Mouse (Mus musculus) adrenal gland, adult (tissue): ENCODE data around the gene Ttc9.

Experiments
- DNase-seq, 2 experiments: peaks; one replicate each; pipeline ENCODE4 v3.0.0; 2022 to 2023; ENCODE audit warnings: low spot score in 1 of 2; ENCODE audit not compliant: inconsistent age in 2 of 2

The Ttc9 gene

DNA sequence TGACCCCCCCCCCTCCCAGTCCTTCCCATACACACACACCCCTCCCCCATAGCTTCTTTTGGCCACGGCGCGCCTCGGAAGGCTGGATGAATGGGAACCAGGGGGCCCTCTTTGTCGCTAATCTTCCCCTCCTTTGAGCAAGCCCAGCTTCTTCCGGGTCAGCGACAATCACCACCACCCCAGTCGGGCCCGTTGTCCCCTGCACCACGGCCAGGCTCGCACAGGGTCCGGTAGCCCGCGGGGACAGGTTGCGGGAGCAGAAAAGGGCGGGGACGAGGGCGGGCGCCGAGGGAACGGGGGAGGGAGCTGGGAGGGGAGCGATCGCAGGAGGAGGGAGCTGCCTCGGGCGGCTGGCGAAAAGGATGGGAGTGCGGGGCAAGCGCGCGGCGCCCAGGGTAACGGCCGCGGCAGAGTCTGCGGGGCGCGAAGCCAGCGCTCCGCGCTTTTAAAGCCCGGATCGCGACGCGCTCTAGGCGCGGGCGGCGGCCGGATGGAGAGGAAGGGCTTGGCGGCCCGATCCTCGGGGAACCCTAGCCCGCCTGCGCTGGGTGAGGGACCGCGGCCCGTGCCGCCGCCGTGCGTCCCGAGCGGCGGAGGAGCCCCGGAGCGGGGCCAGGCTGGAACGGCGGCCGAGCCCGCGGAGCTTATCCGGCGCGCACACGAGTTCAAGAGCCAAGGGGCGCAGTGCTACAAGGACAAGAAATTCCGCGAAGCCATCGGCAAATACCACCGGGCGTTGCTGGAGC lies at the start of gene Ttc9:
Gene Ttc9 (plus strand): TSS at position 335 of the 746 bp plus-strand sequence.
- DNase-seq, result peak; percentile 35 to 80

DNA sequence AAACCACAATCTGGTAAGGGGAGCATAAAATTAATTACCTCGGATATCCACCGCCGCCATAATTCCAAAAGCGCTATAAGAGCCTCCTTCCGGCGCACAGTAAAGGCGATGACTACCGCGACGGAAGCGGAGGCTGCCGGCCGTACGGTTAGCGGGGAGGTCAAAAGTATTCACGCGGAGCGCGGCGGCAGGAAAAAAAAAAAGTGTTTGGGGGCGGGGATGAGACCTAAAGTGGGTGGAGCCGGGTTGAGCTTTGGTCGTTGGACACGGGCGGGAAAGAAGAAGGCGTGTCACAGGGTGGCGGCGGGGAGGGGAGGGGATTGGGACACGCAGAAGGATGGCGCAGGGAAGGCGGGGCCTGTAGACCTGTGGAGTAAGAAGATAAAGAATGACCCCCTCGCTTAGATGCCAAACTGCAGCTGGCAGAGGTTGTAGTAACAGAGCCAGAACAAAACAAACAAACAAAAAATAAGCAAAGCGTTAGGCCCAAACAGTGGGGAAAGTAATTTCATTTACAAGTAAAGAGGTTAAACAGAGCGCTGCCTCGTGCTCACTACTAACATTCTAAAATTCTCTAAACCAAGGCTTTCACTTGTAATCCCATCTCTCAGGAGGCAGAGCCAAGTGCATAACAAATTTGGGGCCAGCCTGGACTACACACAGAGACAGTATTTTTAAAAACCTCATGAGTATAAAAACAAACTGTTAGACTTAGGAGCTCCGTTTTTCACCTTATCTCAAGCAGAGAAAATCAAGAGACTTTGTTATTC lies 36.0 kb upstream of the Ttc9 start, which contains the start of gene Med6:
Gene Med6 (minus strand): TSS at position 107 of the 770 bp plus-strand sequence.
- DNase-seq, result peak; percentile 96 to 98

DNA sequence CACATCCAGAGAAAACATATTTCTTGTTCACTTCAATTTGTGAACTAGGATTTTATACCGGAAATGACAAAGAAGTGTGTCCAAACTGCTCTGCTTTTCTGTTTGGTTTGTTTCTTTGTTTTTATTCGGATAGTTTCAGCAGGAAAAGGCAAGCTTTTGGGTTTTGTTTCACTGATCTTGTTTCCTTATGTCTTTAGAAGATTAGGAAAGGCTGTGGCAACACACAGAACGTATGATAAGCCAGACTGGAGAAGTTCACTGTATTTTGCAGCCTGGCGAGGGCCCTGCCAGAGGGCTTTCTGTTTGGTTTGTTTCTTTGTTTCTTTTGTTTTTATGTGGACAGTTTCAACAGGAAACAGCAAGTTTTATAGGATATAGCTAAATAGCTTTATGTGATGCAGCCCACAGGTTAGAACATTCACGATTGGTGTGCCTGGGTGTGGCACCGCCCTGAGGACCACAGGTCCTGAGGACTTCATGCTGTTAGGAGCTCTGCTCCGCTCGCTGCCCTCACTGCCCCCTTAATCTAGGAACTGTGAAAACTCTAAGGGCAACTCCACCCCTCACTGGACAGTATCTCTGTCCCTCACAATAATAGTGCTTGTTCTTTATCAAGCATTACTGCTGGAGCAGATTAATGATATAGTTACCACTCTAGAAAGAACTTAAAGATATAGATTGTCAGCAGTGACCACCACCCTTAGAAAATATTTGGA lies 34.3 kb upstream of the Ttc9 start:
- DNase-seq, result no peak

DNA sequence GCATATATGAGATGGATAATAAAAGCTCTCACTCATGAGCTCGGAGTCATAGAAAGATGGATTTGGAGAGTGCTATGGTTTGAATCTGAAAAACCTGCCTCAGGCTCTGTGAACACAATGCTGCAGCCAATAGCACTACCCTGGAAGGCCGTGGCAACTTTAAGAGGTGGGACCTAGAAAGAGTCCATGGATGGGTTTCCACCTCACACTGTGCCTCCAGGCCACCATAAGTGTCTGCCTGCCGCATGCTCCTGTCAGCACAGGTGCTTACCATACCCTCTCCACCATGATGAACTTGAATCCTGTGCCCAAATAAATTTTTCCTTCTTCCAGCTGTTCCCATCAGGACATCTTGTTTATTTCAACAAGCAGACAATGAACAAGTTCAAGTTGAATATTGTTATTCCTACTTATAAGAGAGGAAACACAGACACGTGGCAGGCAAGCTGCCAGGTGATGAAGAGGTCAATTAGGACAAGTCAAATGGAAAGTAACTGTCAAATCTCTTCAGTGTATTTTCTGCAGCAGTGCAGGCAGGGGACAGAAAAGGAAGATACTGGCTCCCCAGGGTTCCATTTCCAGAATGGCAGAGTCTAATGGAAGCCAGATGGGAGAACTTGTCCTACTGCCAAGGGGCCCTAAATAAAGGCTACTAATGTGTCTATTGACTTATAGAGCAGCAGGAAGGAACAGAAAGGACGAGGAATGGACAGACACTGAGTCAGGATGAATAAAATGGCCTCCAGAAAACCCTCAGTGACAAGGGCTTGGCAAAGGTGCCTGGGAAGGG lies 25.9 kb upstream of the Ttc9 start:
- no peak for DNase-seq

DNA sequence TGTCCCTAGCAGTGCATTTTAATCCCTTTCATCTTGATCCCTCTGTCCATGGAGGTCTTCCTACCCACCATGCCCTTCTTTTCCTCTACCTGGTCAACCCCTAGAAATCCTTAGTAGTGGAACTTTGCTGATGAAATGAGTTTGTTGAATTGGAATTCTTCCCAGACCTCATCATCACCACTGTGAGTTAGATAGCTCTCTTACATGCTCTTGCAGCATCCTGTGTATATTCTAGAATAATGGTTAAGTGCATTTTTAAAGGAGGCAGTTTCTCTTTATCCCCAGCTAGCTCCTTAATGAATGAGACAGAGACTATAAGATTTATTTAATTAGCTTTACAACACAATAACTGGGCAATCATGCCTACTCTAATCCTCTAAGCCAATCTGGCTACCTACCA lies 21.6 kb upstream of the Ttc9 start:
- no peak for DNase-seq

DNA sequence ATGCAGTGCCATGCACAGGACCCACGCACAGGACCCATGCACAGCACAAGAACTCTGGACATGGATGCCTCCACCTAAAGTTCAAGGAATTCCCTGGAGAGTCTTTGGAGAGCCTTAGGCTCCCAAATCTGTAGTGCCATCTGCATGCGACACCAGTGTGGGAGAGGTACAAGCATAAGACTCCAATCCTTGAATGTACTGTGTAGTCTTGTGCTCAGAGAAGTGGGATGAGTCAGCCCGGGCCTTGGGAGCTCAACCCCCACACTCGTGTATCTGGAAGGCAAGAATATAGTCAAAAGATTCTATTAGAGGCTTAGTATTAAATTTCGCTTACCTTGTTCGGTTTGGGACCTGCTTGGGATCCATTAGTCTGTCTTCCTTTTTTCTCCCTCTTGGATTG lies 15.2 kb upstream of the Ttc9 start:
- DNase-seq, result no peak

DNA sequence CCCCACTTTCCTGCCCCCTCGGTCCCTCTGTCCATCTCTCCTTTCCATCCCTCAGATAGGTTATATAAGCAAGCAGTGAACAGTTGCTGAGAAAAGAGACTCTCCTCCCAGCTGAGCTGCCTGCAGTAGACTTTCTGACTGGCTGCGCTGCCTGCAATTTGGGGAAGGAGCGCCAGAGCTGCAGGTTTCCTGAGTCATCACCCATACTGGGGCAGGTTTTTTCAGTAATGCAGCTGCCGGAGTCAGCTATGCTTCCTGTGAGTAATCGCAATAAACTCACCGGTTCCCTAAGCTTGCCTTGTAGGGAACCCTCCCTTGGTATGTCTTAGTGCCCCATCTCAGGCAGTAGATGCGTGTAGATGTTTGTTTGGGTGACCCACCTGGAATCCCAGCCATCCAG lies 14.1 kb upstream of the Ttc9 start:
- DNase-seq, result no peak

DNA sequence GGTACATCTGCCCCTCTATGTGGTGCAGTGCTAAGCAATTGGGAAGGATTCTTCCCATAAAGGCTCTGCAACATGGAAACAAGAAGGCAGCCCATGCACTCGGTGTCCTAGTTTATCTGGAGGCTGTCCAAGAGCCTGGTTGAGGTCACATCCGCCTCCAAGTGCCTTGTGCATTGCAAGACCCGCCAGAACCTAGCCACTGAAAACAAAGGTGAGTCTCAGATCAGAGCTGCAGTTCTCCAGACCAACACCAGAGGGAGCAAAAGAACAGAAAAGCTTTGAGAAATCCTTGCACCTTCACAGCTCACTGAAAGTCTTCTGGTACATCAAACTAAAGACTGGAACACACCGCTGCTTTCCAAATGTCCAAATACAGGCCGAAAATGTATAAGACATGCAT lies 11.7 kb upstream of the Ttc9 start:
- peak; percentile 71 to 91 for DNase-seq

DNA sequence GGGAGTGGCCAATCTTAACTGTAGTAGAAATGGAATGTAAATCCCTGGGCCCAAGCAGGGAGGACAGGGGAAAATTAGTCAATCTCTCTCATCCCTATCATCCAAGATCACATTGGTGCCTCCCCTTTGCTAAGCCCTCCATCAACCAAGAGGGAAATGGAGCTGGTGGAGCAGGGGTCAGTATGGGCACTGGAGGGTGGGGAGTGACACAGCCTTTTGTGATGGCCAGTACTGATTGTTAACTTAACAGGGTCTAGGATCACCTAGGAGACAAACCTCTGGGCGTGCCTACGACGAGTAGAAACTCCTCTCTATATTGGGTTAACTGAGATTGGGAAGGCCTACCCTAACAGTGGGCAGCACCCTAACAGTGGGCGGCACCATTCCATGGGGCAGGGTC lies 7.7 kb upstream of the Ttc9 start:
- no peak for DNase-seq

DNA sequence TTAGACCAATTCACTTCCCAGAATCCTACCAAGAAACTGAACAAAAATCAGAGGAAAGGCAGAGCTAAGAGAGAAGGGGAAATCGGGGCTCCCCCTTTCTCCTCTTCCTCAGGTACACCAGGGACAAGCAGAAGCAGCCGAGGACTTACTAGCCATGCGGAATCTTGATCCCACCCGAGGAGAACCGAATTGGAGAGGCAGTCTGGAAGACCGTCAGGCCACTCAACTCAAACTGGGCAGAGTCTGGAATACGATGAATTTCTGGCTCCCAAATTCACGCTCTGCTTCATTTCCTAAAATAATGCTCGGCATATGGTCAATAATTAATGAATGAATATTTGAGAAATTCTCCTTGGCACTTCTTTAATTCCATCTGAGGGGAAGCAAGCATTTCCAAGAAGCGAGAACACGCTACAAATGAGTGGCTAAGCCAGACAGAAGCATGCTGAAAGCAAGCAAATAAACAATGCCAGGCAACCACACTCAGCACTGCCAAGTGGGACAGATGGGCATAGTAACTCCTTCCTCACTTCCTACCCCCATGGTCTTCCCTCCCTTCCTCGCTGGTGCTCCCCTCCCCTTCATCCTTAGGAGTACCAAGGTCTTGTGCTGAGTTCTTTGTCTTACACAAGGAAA lies 4.7 kb upstream of the Ttc9 start:
- DNase-seq, result no peak

DNA sequence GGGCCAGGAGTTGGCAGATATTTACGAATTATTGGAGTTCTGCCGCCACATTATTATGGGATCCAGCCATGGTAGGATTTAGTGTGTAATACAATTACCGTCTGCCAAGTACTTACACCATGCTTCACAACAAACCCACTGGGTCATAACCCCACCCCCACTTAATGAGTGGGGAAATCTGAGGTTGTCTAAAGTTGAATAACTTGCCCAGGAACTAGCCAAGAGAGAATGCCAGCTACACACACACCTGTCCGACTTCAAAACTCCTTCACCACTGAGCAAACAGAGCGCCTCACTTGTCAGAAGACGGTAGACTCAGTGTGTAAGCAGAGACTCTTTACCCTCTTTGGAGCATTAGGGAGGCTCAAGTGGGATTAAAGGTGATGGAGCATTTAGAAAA lies 3.6 kb upstream of the Ttc9 start:
- no peak for DNase-seq

DNA sequence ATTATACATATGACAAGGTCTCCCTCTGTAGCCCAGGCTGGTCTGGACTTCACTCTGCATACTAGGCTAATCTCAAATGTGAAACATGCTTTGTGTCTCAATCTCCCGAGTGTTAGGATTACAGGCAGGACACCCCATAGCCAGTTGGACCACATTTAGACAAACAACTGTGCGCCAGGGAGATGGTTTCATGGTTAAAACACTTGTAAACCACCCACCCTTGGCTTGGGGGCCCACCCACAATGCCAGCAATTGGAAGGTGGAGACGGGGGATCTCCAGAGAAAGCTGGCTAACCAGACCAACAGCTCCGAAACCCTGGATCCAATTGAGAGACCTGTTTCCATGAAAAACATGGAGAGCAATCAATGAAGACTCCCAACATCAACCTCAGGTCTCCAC lies 3.0 kb upstream of the Ttc9 start:
- DNase-seq, result no peak

DNA sequence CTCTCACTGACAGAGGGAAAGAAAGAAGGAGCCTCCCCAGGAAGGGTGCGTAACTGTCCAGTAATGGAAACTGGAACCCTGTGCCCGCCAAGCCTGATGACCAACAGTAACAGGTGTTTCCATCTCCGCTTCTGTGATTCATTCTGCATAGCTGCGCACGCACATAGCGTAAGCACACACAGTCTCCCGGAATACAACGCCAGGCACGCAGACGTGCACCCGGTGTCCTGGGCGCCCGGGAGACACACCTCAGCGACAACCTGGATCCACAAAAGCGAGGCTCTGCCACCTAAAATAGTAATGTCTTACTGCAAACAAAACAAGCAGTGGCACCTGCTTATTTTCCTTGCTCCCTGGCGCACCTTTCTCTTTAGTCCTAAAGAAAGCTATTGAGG lies 532 bp upstream of the Ttc9 start:
- peak; percentile 13 to 54 for DNase-seq

DNA sequence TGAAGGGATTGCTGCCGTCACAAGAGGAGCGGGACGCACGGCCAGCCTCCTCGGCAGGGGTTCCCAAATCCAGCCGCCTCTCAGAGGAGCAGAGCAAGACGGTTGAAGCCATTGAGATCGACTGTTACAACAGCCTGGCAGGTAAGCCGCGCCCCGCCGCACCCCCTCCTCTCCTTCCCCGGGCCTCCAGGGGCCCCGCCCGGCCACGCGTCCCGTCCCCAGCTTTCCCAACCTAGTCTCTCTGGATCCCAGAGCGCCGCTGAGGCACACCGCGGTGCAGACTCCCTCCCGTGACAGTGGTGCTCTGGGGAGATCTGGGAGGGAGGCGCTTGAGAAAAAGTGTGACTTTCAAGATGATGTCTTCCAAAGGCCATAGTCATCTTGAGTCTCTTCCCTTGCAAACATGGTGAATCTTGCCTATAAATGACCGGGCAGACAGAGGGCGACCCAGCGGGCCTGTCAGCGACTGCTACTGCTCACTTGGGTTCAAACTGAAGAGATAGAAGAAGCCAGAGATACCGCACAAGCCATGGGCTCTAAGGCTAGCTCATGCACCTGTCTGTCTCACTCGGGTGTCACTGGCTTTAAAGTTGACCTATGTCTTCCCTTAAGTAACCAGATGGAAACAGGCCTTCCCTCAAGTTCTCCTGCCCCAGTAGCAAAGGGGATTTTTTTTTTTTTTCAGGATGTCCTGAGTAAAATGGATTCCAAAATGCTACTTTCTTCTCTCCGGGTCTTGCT lies 782 bp downstream of the Ttc9 start:
- DNase-seq, result peak; percentile 7 to 61

DNA sequence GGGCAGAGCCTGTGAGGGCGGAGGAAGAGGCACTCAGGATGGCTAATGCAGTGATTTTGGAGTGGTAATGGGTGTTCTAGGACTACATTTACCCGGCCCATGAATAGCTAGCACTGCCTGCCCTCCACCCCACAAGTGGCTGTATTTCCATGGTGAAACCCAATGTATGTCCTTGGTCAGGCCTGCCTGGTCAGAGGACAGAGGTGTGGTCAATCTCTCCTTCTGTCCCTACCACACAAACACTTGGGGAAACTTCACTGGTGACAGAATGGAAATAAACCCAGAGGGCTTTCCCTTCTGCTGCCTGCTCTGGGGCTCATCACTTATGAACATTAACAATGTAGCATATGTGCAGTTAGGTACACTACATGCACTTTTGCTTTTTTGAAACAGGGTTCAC lies 2.2 kb downstream of the Ttc9 start:
- no peak for DNase-seq

DNA sequence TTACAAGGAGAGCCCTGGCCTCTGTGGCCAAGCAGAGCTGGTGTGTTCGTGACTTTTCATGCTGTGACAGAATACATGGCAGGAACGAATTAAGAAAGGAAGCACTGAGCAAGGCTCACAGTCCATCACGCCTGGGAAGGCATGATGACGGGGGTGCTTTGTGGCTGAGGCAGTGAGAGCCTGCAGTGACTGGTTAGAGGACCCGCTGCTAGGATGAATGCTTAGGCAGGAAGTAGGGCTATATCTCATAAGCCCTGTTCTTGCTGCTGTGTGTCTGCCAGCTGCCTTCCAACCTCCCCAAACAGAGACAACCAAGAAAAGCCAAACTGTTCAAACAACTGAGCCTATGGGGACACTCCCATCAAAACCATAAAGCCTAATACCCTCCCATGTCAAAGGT lies 9.6 kb downstream of the Ttc9 start:
- DNase-seq, result no peak

DNA sequence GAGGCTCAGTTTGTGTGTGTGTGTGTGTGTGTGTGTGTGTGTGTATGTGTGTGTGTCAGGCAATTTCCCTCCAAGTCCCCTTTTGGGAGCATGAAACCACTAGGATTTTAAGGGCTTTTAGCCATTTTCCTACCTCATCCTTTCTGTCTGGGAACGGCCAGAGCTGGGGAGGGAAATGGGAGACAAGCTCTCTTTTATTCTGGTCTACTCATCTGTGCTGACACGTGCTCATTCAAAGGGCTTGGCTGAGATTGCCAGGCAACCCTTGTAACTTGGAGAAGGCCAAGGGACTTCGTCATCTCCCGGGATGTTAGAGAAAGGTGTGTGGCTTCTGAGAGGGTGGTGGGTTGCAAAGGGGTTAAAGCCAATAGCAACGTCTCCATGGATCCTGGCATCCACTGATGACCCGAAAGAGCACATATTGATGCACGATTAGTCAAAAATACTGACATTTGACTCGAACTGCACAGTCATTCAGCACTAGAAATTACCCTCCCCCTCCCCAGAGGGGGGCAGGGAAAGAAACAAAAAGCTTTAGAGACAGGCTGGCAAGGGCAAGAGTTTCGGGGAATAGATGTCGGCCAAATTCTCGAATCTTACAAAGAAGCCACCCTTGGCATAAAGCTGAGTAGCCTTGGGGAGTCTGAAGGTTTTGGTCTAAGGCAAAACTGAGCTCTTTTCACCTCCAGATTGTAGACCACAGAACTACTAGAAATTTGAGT lies 11.5 kb downstream of the Ttc9 start:
- DNase-seq, result no peak

DNA sequence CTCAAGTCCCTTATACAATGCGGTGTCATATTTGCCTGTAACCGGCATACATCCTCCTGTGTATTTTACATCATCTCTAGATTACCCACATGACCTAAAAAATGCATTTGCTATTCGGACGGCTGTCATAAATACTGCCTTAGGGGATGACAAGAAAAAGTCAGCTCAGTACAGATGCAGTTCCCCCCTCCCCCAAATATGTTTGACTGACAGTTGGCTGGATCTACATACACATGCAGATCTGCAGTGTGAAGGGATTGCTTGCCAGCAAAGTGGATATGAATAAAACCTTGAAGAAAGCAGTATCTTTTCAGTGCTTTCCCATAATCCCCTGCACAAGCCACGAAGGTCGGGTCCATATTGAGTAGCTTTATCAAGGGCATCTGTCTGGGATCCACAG lies 15.8 kb downstream of the Ttc9 start:
- no peak for DNase-seq

DNA sequence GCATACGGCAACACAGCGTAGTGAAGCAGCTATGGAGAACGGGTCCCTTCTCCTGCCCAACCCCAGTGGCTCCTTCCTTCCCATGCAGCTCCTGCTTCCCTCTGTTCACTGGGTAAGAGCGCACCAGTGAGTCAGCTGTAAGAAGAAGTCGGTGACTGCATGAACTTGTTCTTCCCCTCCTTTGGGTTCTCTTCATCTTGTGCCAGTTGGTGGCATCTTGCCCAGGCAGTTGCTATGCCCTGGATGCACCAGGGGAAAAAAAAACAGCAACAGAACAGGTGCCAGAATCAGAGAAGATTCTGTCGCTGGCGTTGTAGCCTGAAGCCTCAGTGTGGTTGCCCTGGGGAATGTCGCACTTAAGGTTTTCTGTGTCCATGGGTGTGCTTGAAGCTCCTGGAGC lies 22.3 kb downstream of the Ttc9 start:
- peak; percentile 25 to 42 for DNase-seq
